Mouse (Mus musculus): Measurements from ENCODE around the gene Hrc.

- peak; percentile 28; the same call in 1 of the 2 replicates for TF ChIP-seq POLR2A (IDR thresholded peaks at IDR 0.05; ENCODE audit: low read depth, low read length)
- TF ChIP-seq CTCF (IDR thresholded peaks at IDR 0.05; ENCODE audit: borderline replicate concordance, insufficient read depth, low read length) = peak; percentile 71; the same call in 1 of the 2 replicates
These were observed 32.2 kb downstream of the Hrc start for GRCm38 (mm10) chr7:45367020-45367880.

All from embryonic fibroblast, embryonic 13.5 days (primary cell).